Mouse (Mus musculus) ES-E14 (cell line): Measurements from ENCODE around the gene Samd4.

Experiments used
- CHD2 ChIP-seq: IDR thresholded peaks from 2 replicates; pipeline ENCODE4 v1.6.1; 2014; ENCODE audit warnings: mild to moderate bottlenecking, low read depth, low read length, inconsistent platforms
- HCFC1 ChIP-seq: IDR thresholded peaks from 2 replicates; pipeline ENCODE4 v1.6.1; 2012; ENCODE audit warnings: low read length, inconsistent platforms, borderline replicate concordance; ENCODE audit not compliant: insufficient read depth
- ZC3H11A ChIP-seq: IDR thresholded peaks from 2 replicates; pipeline ENCODE4 v1.6.1; 2012; ENCODE audit warnings: low read depth, mild to moderate bottlenecking, inconsistent platforms, low read length, borderline replicate concordance
- ZNF384 ChIP-seq: IDR thresholded peaks from 2 replicates; pipeline ENCODE4 v1.6.1; 2012; ENCODE audit warnings: low read depth, low read length, inconsistent platforms

- TF ChIP-seq ZNF384 (no peak), HCFC1 (no peak), CHD2 (no peak), ZC3H11A (no peak)
Observed at GRCm38 (mm10) chr14:47107461-47107860, 224.8 kb downstream of the Samd4 start.
